Mouse (Mus musculus): Measurements from ENCODE around the gene Defb26. TPM values are rescaled to one million over a fixed set of nuclear protein-coding genes. Genes with fewer than 3 reads are reported as not detected.

The Defb26 gene
- polyA plus RNA-seq (2015; fragmentation: Nextera tagmentation; extraction: Ambion mirVana) = not detected in 2 replicates

GRCm38 (mm10) chr2:152511592-152511991 lies at the start of gene Defb26:
Gene Defb26 (minus strand): TSS chr2:152511692.

GRCm38 (mm10) chr2:152539944-152540710 lies 28.6 kb upstream of the Defb26 start, which contains the start of gene Defb29:
Gene Defb29 (minus strand): TSS chr2:152540098.

GRCm38 (mm10) chr2:152517981-152518380 lies 6.5 kb upstream of the Defb26 start, which contains the start of gene Defb28:
Gene Defb28 (plus strand): TSS chr2:152518255.

GRCm38 (mm10) chr2:152490038-152490437 lies 21.5 kb downstream of the Defb26 start, which contains the start of gene Defb22:
Gene Defb22 (minus strand): TSS chr2:152490138.

GRCm38 (mm10) chr2:152476763-152477162 lies 34.7 kb downstream of the Defb26 start, which contains the start of gene Defb20:
Gene Defb20 (plus strand): TSS chr2:152477063.

GRCm38 (mm10) chr2:152464570-152465150 lies 46.8 kb downstream of the Defb26 start, which contains the start of gene Defb23:
Gene Defb23 (minus strand): TSS chr2:152464620.

Other genes starting within 250 kb of the Defb26 start
- gene Tbc1d20, start 217.9 kb downstream of the Defb26 start, polyA plus RNA-seq (2015; fragmentation: Nextera tagmentation; extraction: Ambion mirVana) = 26.9 and 42.2 TPM in 2 replicates
- 63.0 and 98.2 TPM in 2 replicates for gene Rbck1, start 179.0 kb downstream of the Defb26 start, polyA plus RNA-seq (2015; fragmentation: Nextera tagmentation; extraction: Ambion mirVana)
- gene Trib3, start 167.7 kb downstream of the Defb26 start, polyA plus RNA-seq (2015; fragmentation: Nextera tagmentation; extraction: Ambion mirVana) = 3.7 and 7.3 TPM in 2 replicates
- gene Nrsn2, start 135.1 kb downstream of the Defb26 start, polyA plus RNA-seq (2015; fragmentation: Nextera tagmentation; extraction: Ambion mirVana) = 7.9 and 13.9 TPM in 2 replicates
- 6.8 and 6.9 TPM in 2 replicates for gene Sox12, start 113.6 kb downstream of the Defb26 start, polyA plus RNA-seq (2015; fragmentation: Nextera tagmentation; extraction: Ambion mirVana)
- 16.3 and 19.2 TPM in 2 replicates for gene Zcchc3, start 96.7 kb downstream of the Defb26 start, polyA plus RNA-seq (2015; fragmentation: Nextera tagmentation; extraction: Ambion mirVana)
- gene 6820408C15Rik, start 96.1 kb downstream of the Defb26 start, polyA plus RNA-seq (2015; fragmentation: Nextera tagmentation; extraction: Ambion mirVana) = 0.54 and 0.61 TPM in 2 replicates
- gene Defb23, start 47.1 kb downstream of the Defb26 start, polyA plus RNA-seq (2015; fragmentation: Nextera tagmentation; extraction: Ambion mirVana) = not detected in 2 replicates
- not detected in 2 replicates for gene Defb20, start 34.6 kb downstream of the Defb26 start, polyA plus RNA-seq (2015; fragmentation: Nextera tagmentation; extraction: Ambion mirVana)
- not detected in 2 replicates for gene Defb22, start 21.6 kb downstream of the Defb26 start, polyA plus RNA-seq (2015; fragmentation: Nextera tagmentation; extraction: Ambion mirVana)
- gene Defb28, start 6.6 kb upstream of the Defb26 start, polyA plus RNA-seq (2015; fragmentation: Nextera tagmentation; extraction: Ambion mirVana) = not detected in 2 replicates
- 0.41 TPM in 1 of 2 replicates, not detected in the other for gene Defb29, start 28.4 kb upstream of the Defb26 start, polyA plus RNA-seq (2015; fragmentation: Nextera tagmentation; extraction: Ambion mirVana)
- not detected in 2 replicates for gene Gm17416, start 57.6 kb upstream of the Defb26 start, polyA plus RNA-seq (2015; fragmentation: Nextera tagmentation; extraction: Ambion mirVana)
- not detected in 2 replicates for gene Defb21, start 61.1 kb upstream of the Defb26 start, polyA plus RNA-seq (2015; fragmentation: Nextera tagmentation; extraction: Ambion mirVana)
- gene Defb19, start 68.6 kb upstream of the Defb26 start, polyA plus RNA-seq (2015; fragmentation: Nextera tagmentation; extraction: Ambion mirVana) = 10.1 and 18.3 TPM in 2 replicates
- not detected in 2 replicates for gene Defb45, start 87.7 kb upstream of the Defb26 start, polyA plus RNA-seq (2015; fragmentation: Nextera tagmentation; extraction: Ambion mirVana)
- 9.0 and 10.7 TPM in 2 replicates for gene Defb36, start 92.6 kb upstream of the Defb26 start, polyA plus RNA-seq (2015; fragmentation: Nextera tagmentation; extraction: Ambion mirVana)
- 4.1 and 5.2 TPM in 2 replicates for gene Defb25, start 111.4 kb upstream of the Defb26 start, polyA plus RNA-seq (2015; fragmentation: Nextera tagmentation; extraction: Ambion mirVana)
- gene Rem1, start 115.3 kb upstream of the Defb26 start, polyA plus RNA-seq (2015; fragmentation: Nextera tagmentation; extraction: Ambion mirVana) = 8.9 and 10.3 TPM in 2 replicates
- 141 and 183 TPM in 2 replicates for gene H13, start 157.8 kb upstream of the Defb26 start, polyA plus RNA-seq (2015; fragmentation: Nextera tagmentation; extraction: Ambion mirVana)
- 52.4 and 57.4 TPM in 2 replicates for gene Mcts2, start 175.3 kb upstream of the Defb26 start, polyA plus RNA-seq (2015; fragmentation: Nextera tagmentation; extraction: Ambion mirVana)
- 91.1 and 97.3 TPM in 2 replicates for gene Id1, start 224.6 kb upstream of the Defb26 start, polyA plus RNA-seq (2015; fragmentation: Nextera tagmentation; extraction: Ambion mirVana)
- 10.2 and 12.2 TPM in 2 replicates for gene Cox4i2, start 242.5 kb upstream of the Defb26 start, polyA plus RNA-seq (2015; fragmentation: Nextera tagmentation; extraction: Ambion mirVana)